Mouse (Mus musculus) bone marrow, adult 2 months (tissue): ENCODE measurements at regions not wholly inside any gene's neighbourhood (a gene's known extent, or its start where the extent isn't known, plus 50 kb on each side); places are given as distances from the start of the nearest gene placed in this dataset.
"Not testable (repeated sequence)": the region's sequence is repeated elsewhere in the genome, so short reads cannot be mapped to it uniquely, and the experiment has no call there.

Experiments
- H3K27ac ChIP-seq: fragments of 200-500 bp; 2 replicates; pipeline ENCODE4 v1.5.1; 2012; ENCODE audit warnings: low read depth, mild to moderate bottlenecking, control low read depth, inconsistent platforms, low read length; ENCODE audit not compliant: control insufficient read depth, poor library complexity, insufficient read depth
- H3K4me1 ChIP-seq: fragments of 200-500 bp; 2 replicates; pipeline ENCODE4 v1.6.1; 2011; ENCODE audit warnings: low read length; ENCODE audit not compliant: control insufficient read depth, insufficient read depth
- H3K4me3 ChIP-seq: fragments of 200-500 bp; replicated peaks from 2 replicates; pipeline ENCODE3; 2011; ENCODE audit warnings: mild to moderate bottlenecking, low read depth, low read length, control low read depth; ENCODE audit not compliant: control insufficient read depth
- CTCF ChIP-seq: fragments of 200-500 bp; IDR thresholded peaks from 2 replicates; pipeline ENCODE4 v1.5.1; 2011; ENCODE audit warnings: low read length, control low read depth; ENCODE audit not compliant: control insufficient read depth, insufficient read depth
- POLR2A ChIP-seq: fragments of 200-500 bp; IDR thresholded peaks from 2 replicates; pipeline ENCODE4 v1.6.1; 2011; ENCODE audit warnings: low read depth, mild to moderate bottlenecking, control low read depth, low read length, borderline replicate concordance; ENCODE audit not compliant: control insufficient read depth
- WGBS: fragments of 180-500 bp; shearing (Covaris S2); methylation state at CpG from one replicate; pipeline ENCODE4 v1.1.7; 2018; 5-methylcytosine and 5-hydroxymethylcytosine counted together

DNA sequence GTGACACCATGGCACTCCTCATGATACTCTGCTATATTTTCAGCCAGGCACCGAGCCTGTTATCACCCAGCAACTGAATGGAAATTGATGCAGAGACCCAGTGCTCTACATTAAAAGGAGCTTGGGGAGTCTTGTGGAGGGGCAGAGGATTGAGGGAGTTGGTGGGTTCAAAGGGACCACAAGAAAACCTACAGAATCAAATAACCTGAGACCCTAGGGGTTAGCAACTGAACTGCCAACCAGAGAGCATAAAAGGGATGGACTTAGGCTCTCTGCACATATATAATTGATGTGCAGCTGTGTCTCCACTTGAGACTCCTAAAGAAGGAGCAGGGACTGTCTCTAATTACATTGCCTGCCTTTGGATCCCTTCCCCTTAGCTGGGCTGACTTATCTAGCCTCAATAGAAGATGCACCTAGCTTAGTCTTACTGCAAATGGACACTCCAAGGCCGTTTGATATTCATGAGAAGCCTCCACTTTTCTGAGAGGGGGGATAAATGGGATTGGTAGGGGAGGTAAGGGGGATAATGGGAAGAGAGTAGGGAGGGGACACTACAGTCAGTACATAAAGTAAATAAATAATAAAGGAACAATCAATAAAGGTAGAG, 991.1 kb downstream of the Basp1 start:
- Histone ChIP-seq H3K4me1 (no peaks in the 10 kb centered on the region), H3K27ac (no peak overlapping the region), H3K4me3 (no peak overlapping the region)
- 39% methylated on average over 2 of the region's 2 CpGs for WGBS
- no peak for TF ChIP-seq CTCF
- TF ChIP-seq POLR2A: no peak

GRCm38 (mm10) chr15:24419736-24420135, 993.8 kb downstream of the Basp1 start:
- Histone ChIP-seq H3K27ac (no peak overlapping the region), H3K4me1 (no peaks in the 10 kb centered on the region), H3K4me3 (no peak overlapping the region)
- WGBS: 55% methylated on average over 1 of the region's 1 CpGs
- no peak for TF ChIP-seq CTCF
- no peak for TF ChIP-seq POLR2A

DNA sequence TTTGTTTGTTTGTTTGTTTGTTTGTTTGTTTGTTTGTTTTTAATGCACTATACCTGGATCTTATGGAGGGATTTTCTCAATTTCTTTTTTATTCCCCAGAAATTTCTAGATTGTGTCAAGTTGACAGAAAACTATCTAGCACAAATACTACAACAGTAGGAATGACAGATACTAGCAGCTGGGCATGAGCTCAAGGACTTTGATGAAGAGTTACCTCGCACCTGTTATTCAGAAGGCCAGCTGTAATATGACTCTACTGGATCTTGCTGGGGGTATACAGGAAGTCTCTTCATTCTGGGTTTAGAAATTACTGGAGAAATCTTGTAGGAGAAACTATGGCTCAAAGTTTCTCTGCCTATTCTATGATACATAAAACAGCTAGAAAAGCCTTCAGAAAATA, 994.4 kb downstream of the Basp1 start:
- H3K27ac ChIP-seq: no peak overlapping the region
- no peaks in the 10 kb centered on the region for H3K4me1 ChIP-seq
- TF ChIP-seq POLR2A: no peak
- no peak for TF ChIP-seq CTCF
- no peak overlapping the region for H3K4me3 ChIP-seq
- 78% methylated on average over 1 of the region's 1 CpGs for WGBS

- no peak for TF ChIP-seq CTCF
- no peak for TF ChIP-seq POLR2A
- WGBS: 56% methylated on average over 3 of the region's 3 CpGs
- no peak overlapping the region for H3K27ac ChIP-seq
- no peaks in the 10 kb centered on the region for H3K4me1 ChIP-seq
- no peak overlapping the region for H3K4me3 ChIP-seq
Measured at GRCm38 (mm10) chr15:24407691-24408090, 1005.9 kb downstream of the Basp1 start.

DNA sequence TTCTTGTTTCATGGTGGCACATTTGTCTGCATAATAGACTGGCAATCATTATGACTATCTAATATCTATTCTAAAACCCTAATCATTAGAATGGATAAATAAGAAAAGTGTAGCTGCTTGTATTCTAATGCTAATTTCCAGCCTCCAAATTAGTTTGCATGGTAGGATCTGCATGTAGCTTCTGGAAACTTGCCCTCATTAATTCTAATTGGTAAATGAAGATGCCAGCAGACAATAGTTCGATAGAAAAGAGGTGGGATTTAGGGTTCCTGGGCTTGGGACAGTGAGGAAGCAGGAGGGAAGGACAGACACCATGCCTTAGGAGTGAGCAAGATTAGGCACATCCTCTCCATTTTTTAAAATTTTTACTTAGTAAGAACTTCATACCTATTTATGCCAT, 1008.3 kb downstream of the Basp1 start:
- 50% methylated on average over 1 of the region's 1 CpGs for WGBS
- Histone ChIP-seq H3K4me3 (no peak overlapping the region), H3K27ac (no peak overlapping the region), H3K4me1 (no peaks in the 10 kb centered on the region)
- TF ChIP-seq POLR2A (no peak), CTCF (no peak)

DNA sequence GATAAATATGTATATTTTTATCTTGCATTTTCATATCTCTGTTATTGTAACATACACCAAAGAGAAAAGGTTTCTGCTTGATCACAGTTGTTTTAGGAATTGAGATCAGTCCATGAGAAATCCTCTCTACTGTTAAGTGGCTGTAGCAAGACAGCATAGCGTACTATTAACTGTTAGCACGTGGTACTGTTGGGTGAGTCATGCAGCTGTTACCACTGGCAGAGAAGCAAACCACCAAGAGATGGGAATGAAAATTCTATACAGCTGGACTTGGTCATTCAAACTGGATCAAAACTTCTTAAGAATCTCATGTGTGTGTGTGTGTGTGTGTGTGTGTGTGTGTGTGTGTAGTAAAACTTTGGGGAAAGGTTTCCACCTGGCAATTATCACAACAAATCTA, 1013.5 kb downstream of the Basp1 start:
- WGBS: 75% methylated on average over 2 of the region's 2 CpGs
- no peak for TF ChIP-seq CTCF
- TF ChIP-seq POLR2A: no peak

DNA sequence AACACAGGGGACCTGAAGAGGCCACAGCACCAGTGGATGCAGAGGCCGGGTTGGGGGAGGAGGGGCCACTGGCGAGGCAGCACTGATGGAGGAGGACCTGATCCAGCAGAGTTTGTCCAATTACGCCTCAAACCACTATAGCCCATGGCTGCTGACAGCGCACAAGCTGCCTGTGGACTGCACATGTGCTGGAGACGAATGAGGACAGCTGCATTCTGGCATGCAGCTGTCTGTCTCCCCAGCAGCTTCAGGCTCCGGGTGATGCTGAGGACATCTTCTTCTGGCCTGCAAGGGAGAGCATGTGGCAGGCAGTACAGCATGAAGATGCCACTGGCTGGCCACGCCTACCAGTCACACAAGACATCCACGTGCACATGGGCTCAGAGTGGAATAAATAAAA, 1055.2 kb downstream of the Basp1 start:
- TF ChIP-seq POLR2A (no peak), CTCF (no peak)
- Histone ChIP-seq H3K4me1 (no peaks in the 10 kb centered on the region), H3K27ac (no peak overlapping the region), H3K4me3 (no peak overlapping the region)
- WGBS: 80% methylated on average over 8 of the region's 8 CpGs

More for the DNA sequence above, 1013.5 kb downstream of the Basp1 start:
- no peaks in the 10 kb centered on the region for H3K4me1 ChIP-seq
- no peak overlapping the region for H3K4me3 ChIP-seq
- H3K27ac ChIP-seq: no peak overlapping the region

DNA sequence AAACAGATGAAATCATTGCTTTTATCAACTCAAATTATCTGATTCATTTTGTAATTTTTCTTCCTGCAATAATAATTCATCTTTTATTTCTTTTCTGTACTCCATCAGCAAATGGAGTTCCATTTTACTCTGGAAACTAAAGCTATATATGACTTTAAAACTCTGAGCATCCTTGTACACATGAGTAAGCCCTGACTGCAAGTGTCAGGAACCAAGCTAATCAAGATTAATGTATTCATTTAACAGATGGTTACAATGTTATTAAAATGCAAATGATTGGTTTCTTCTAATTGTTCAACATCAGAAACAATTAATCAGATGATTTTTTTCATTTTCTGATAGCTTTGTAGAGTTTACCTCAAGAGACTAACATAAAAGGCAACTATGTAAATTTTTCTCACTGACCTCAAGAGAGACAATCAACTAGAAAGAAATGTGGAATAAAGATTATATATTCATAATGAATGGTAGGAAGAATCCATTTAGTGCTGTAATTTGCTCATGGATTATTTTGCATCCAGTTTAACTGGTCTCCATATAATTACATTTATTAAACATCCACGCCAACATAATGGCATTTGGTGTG, 1064.5 kb downstream of the Basp1 start:
- no peak for TF ChIP-seq CTCF
- TF ChIP-seq POLR2A: no peak
- WGBS: 63% methylated on average over 1 of the region's 1 CpGs
- Histone ChIP-seq H3K4me1 (no peaks in the 10 kb centered on the region), H3K4me3 (no peak overlapping the region), H3K27ac (no peak overlapping the region)

GRCm38 (mm10) chr15:24335876-24336275, 1077.7 kb downstream of the Basp1 start:
- not testable (repeated sequence) for H3K4me1 ChIP-seq, H3K27ac ChIP-seq, H3K4me3 ChIP-seq
- WGBS: 69% methylated on average over 1 of the region's 1 CpGs

DNA sequence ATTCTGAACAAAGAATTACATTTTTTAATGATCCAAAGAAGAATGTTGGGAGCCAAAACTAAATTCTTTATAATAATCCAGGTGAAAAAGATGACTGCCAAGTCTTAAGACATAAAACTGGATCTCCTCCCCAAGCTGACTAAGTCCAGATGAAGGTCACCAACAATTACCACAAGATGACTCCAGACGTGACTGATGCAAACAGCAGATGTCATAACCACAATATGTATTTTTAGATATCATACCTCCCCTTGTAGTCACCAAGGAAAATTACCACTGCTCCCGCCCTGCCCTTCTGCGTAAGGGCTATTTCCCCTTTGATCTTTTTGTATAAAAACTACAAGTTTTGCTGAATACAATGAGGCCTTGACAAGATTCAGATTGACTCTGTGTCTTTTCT, 1110.4 kb downstream of the Basp1 start:
- not testable (repeated sequence) for H3K4me3 ChIP-seq, H3K4me1 ChIP-seq
- WGBS: 73% methylated on average over 3 of the region's 3 CpGs

More for the DNA sequence above, 1110.4 kb downstream of the Basp1 start:
- H3K27ac ChIP-seq: not testable (repeated sequence)
